Mouse (Mus musculus): ENCODE results near the gene Acot6. TPM values are rescaled to one million over a fixed set of nuclear protein-coding genes. Genes with fewer than 3 reads are reported as not detected.

Acot6 gene
- polyA plus RNA-seq, 1 experiment: 4.8 TPM

DNA sequence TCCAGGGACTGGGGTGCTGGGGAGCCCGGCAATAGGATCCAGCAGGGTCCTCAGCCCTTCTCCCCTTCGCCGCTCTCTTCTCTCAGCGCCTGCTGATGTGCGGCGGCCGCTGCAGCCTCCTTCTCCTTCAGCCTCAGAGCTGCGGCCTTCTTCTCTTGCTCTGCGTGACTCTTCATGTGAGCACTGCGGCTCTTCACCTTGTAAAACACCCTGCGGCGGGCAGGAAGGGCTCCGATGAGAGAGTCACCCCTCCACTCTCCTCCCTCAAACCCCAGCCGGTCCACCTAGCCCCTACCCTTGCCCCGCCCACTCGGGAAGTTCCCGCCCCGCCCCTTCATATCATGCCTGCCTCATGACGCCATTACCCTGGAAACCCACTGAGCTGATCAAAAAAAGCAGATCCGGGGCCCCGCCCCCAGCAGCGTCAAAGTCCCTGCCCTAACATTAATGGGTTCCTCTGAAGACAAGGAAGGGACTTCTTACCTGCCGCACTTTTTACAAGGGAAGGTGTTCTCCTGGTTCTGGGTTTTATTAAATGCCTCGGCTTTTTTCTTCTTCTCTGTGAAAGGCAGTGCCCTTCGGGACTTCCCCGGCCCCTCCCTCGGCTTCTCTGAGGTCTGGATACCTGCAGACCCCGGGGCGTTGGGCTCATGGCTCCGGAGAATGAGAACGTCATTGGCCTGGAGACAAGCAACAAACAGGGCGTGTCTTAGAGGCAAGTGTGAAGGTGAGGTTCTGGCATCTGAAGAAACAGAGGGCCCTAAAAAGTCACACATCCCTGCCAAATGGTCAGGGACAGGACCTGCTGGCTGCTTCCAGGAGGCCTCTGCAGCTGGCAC lies 52.1 kb downstream of the Acot6 start:
- no peak for DNase-seq (ENCODE audit: low read depth)

DNA sequence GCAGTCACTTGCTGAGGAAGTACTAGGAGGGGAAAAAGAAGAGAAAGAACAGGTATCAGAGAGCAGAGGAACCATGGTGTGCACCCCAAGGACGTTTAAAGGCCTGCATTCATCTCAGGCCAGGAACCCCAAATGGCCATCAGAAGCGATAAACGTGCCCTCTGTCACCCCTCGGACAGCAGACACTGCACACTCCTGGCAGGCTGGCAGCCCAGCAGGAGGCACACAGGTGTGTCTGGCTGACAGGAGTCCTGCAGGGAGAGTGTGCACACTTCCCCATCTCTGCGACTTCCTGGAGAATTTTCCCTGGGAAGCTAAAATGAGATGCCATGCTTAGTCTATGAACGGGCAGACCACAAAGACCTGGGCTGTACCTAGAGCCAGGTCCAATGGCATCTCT lies 53.0 kb downstream of the Acot6 start:
- no peak for DNase-seq (ENCODE audit: low read depth)

DNA sequence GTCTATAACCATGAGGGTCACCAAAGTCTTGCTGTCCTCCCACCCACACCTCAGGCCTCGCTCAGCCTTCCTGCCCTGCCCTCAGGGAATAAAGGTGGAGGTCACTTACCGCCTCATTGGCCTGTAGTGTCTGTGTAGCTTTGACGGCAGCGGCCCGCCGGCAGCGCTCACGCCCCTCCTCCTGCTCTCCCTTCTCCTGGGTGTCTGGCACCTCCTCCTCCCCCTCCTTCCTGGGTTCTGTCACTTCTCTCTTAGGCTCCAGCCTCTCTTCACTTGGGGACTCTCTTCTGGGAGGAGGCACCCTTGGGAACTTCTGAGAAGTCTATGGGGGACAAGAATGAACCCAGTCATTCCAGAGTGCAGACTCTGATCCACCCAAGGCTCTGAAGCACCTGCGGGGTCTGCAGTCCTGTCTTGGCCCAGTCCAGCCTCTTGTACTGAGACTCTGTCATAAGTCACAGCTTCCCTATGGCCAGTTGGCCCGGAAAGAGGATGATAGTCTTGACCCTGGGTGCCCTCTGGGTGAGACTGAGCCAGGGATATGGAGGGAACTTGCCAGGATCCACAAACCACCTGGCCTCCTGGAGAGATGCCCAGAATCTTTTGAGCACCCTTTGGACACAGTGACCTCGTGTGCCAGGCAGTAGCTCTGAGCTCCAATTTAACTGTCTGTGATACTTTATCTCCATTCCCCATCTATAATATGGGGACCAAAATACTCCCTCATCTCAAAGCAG lies 54.5 kb downstream of the Acot6 start:
- peak; percentile 74 for DNase-seq (ENCODE audit: low read depth)

DNA sequence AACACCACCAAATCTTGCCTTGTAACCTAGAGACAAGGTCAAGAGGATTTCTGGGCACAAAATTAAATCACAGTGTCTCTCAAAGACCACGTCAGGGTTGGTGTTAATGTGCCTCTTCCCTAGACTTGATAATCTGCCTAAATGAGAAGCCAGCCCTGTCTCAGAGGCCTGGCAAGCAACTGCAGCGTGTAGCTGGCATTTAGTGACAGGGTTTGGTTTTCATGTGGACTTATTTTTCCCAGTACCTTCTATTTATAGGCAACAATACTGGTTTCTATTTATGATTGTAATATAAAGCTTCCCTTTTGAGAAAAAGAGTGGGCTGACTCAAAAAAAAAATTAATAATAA lies 55.0 kb downstream of the Acot6 start:
- DNase-seq (ENCODE audit: low read depth): no peak

DNA sequence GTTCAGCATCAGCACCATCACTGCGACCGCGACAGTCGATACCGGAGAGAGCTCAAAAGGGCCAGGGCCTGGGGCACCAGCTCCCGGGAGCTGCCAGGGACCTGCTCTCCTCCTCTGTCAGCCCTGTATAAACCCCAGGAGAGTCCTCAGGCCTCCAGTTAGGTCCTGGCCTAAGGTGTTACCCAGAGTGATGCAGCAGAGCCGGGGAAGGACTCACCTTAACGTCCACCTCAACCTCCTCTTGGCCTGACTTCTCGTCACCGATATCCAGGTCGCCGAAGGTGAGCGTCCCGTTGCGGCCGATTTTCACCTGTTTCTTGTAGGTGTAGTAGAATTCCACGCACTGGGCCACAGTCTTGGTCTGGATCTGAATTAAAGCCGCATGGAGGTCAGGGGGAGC lies 55.8 kb downstream of the Acot6 start:
- no peak for DNase-seq (ENCODE audit: low read depth)

DNA sequence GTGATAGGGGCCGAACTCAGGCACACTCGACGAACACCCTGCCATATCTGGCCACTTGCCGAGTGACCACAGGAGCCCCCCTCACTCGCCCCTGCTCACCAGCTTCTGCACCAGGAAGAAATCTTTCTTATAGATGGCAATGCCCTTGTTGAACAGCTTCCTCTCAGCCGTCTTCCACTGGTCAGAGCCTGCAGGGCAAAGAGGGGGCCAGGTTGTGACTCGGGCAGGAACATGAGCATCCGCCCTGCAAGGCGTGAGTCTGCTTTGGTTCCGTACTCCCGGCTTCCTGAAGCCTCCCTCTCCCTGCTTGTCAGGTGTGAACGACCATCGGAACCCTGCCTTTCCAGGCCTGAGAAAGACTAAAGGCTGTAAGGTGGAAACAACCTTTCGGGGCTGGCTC lies 57.7 kb downstream of the Acot6 start:
- DNase-seq (ENCODE audit: low read depth): no peak

DNA sequence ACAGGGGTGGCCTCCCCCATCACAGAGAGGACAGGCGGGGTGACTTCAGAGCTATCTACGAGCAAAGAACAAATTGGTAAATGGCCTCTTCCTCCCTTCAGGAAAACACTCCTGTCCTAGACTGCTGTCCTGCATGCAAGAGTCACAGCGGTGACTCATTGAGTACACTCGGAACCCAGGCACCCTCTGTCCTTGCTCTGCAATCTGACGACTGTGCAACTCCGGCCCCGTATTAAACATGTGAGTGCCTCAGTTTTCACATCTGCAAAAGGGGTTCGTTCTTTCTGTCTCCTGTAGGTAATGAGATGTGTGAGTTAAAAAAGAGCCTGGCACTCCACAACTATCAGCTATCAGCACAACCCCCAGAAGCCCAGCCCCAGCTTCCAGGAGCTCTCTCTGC lies 60.0 kb downstream of the Acot6 start:
- no peak for DNase-seq (ENCODE audit: low read depth)

Other genes with a start within 250 kb of the Acot6 start
- 47.3 and 57.3 TPM in 2 replicates for gene Numb, start 178.7 kb upstream of the Acot6 start, polyA plus RNA-seq (2012; rRNA removed)
- 8.4 and 10.7 TPM in 2 replicates for gene Riox1, start 150.0 kb upstream of the Acot6 start, polyA plus RNA-seq (2012; rRNA removed)
- gene Heatr4, start 115.8 kb upstream of the Acot6 start, polyA plus RNA-seq (2012; rRNA removed): not detected in 2 replicates
- gene Acot2, start 112.8 kb upstream of the Acot6 start, polyA plus RNA-seq (2012; rRNA removed): 11.6 and 17.6 TPM in 2 replicates
- 17.8 and 23.1 TPM in 2 replicates for gene Acot1, start 91.2 kb upstream of the Acot6 start, polyA plus RNA-seq (2012; rRNA removed)
- gene Acot4, start 62.3 kb upstream of the Acot6 start, polyA plus RNA-seq (2012; rRNA removed): 2.4 and 2.7 TPM in 2 replicates
- not detected in 2 replicates for gene Gm49366, start 61.7 kb upstream of the Acot6 start, polyA plus RNA-seq (2012; rRNA removed)
- not detected in 2 replicates for gene Acot3, start 48.5 kb upstream of the Acot6 start, polyA plus RNA-seq (2012; rRNA removed)
- 0.26 and 0.74 TPM in 2 replicates for gene Acot5, start 31.3 kb upstream of the Acot6 start, polyA plus RNA-seq (2012; rRNA removed)
- 4.2 and 7.2 TPM in 2 replicates for gene Dnal1, start 13.7 kb downstream of the Acot6 start, polyA plus RNA-seq (2012; rRNA removed)
- gene Pnma1, start 47.8 kb downstream of the Acot6 start, polyA plus RNA-seq (2012; rRNA removed): 0.15 and 0.16 TPM in 2 replicates
- 11.2 and 16.1 TPM in 2 replicates for gene Elmsan1, start 118.2 kb downstream of the Acot6 start, polyA plus RNA-seq (2012; rRNA removed)
- 21.5 and 29.9 TPM in 2 replicates for gene Ptgr2, start 184.6 kb downstream of the Acot6 start, polyA plus RNA-seq (2012; rRNA removed)
- gene Zfp410, start 216.2 kb downstream of the Acot6 start, polyA plus RNA-seq (2012; rRNA removed): 31.6 and 36.2 TPM in 2 replicates